Mouse (Mus musculus): ENCODE results near the gene Susd1. TPM values are rescaled to one million over a fixed set of nuclear protein-coding genes. Genes with fewer than 3 reads are reported as not detected.

The Susd1 gene
- polyA plus RNA-seq, 2 experiments: 5.8 to 18.1 TPM

GRCm38 (mm10) chr4:59439041-59439440 lies 608 bp upstream of the Susd1 start:
- Histone ChIP-seq H3K4me1 (replicated peaks; ENCODE audit: control insufficient read depth in 2 of 2, insufficient read depth in 2 of 2, low read length in 1 of 2) (peaks cover 39 to 53% of the 10 kb centered on the region in 2 experiments), H3K27me3 (ENCODE audit: control insufficient read depth, insufficient read depth, low read length) (no peaks in the 10 kb centered on the region), H3K9me3 (ENCODE audit: control insufficient read depth, low read length) (no peaks in the 10 kb centered on the region), H3K27ac (peak overlapping the region; percentile 69), H3K4me2 (ENCODE audit: low read depth) (peak overlapping the region; percentile 100), H3K36me3 (replicated peaks; ENCODE audit: control insufficient read depth, insufficient read depth, low read depth) (no peaks in the 10 kb centered on the region), H3K4me3 (ENCODE audit: insufficient read depth in 1 of 2, low read depth in 2 of 2, low read length in 2 of 2) (peak overlapping the region; percentile 65), H3K9ac (replicated peaks) (peak overlapping the region; percentile 82)
- TF ChIP-seq CTCF (IDR thresholded peaks at IDR 0.05; ENCODE audit: low read depth) (no peak), EP300 (IDR thresholded peaks at IDR 0.05; ENCODE audit: low read depth) (no peak)
- 5% methylated on average over 5 of the region's 5 CpGs for WGBS (ENCODE audit: insufficient replicate concordance)
- DNase-seq (ENCODE audit: low read depth in 3 of 3, low spot score in 3 of 3) (no peak), ATAC-seq (ENCODE audit: insufficient read depth) (no peak)

DNA sequence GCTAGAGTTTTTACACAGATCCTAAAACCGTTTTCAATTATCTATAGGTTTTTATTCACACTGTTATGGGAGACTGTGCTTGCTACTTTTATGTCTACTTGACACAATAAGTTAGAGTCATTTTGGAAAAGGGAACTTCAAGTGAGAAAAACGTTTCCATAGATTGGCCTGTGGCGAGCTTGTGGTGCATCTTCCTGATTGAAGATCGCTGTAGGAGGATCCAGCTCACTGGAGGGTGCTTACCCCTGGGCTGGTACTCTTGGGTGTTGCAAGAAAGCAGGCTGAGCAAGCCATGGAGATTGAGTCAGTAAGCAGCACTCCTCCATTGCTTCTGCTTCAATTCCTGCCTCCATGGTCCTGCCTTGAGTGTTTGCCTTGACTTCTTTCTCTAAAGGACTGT lies 2.5 kb downstream of the Susd1 start:
- Histone ChIP-seq H3K36me3 (replicated peaks; ENCODE audit: control insufficient read depth, insufficient read depth, low read depth) (no peaks in the 10 kb centered on the region), H3K9ac (replicated peaks) (no peak overlapping the region), H3K4me2 (ENCODE audit: low read depth) (no peak overlapping the region), H3K27me3 (ENCODE audit: control insufficient read depth, insufficient read depth, low read length) (no peaks in the 10 kb centered on the region), H3K9me3 (ENCODE audit: control insufficient read depth, low read length) (no peaks in the 10 kb centered on the region), H3K4me3 (ENCODE audit: insufficient read depth in 1 of 2, low read depth in 2 of 2, low read length in 2 of 2) (no peak overlapping the region), H3K27ac (no peak overlapping the region), H3K4me1 (replicated peaks; ENCODE audit: control insufficient read depth in 2 of 2, insufficient read depth in 2 of 2, low read length in 1 of 2) (peaks cover 42 to 65% of the 10 kb centered on the region in 2 experiments)
- ATAC-seq (ENCODE audit: insufficient read depth): no peak
- no peak for DNase-seq (ENCODE audit: low read depth in 3 of 3, low spot score in 3 of 3)
- TF ChIP-seq EP300 (IDR thresholded peaks at IDR 0.05; ENCODE audit: low read depth) (no peak), CTCF (IDR thresholded peaks at IDR 0.05; ENCODE audit: low read depth) (no peak)
- 50% methylated on average over 4 of the region's 4 CpGs for WGBS (ENCODE audit: insufficient replicate concordance)

DNA sequence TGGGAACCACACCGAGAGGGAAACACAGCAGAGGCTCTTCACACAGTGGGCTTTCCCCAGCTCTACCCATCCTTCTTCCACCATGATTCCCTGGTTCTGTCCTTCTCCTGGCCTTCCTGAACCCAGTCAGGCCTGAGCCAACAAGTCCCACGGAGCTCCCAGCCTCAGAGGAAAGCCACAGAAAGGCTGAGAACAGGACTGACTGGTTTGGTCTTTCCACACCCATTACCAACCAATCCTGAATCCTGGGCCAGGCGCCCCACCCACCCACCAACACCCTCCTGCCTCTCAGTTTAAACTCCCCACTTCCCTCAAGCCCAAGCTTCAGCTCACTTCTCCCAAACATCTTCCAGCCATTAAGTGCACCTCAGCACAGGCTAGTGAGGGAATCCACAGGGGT lies 4.4 kb downstream of the Susd1 start:
- Histone ChIP-seq H3K27ac (no peak overlapping the region), H3K36me3 (replicated peaks; ENCODE audit: control insufficient read depth, insufficient read depth, low read depth) (no peaks in the 10 kb centered on the region), H3K4me2 (ENCODE audit: low read depth) (no peak overlapping the region), H3K4me1 (replicated peaks; ENCODE audit: control insufficient read depth in 2 of 2, insufficient read depth in 2 of 2, low read length in 1 of 2) (peaks cover 23 to 56% of the 10 kb centered on the region in 2 experiments), H3K9ac (replicated peaks) (no peak overlapping the region), H3K27me3 (ENCODE audit: control insufficient read depth, insufficient read depth, low read length) (no peaks in the 10 kb centered on the region), H3K9me3 (ENCODE audit: control insufficient read depth, low read length) (no peaks in the 10 kb centered on the region), H3K4me3 (ENCODE audit: insufficient read depth in 1 of 2, low read depth in 2 of 2, low read length in 2 of 2) (no peak overlapping the region)
- WGBS (ENCODE audit: insufficient replicate concordance): 45% methylated on average over 3 of the region's 3 CpGs
- ATAC-seq (ENCODE audit: insufficient read depth) (no peak), DNase-seq (ENCODE audit: low read depth in 3 of 3, low spot score in 3 of 3) (no peak)
- no peak for TF ChIP-seq EP300 (IDR thresholded peaks at IDR 0.05; ENCODE audit: low read depth)
- no peak for TF ChIP-seq CTCF (IDR thresholded peaks at IDR 0.05; ENCODE audit: low read depth)

DNA sequence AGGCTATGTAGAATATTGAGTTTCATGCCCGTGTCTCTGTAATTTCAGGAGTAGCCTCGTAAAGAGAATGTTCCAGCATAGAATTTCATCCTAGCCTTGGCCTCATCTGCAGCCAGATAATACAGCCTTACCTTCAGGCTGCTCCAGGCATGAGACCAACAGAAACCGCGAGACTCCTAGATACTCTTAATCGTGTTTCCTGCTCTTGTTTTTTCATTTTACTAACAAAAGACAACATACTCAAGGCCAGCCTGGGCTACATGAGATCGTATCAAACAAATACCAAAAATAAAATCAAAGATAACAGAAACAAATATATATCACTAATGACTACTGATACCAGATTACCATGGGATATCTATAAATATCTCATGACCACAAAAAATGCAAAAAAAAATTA lies 9.3 kb downstream of the Susd1 start:
- H3K9ac ChIP-seq (replicated peaks): no peak overlapping the region
- WGBS (ENCODE audit: insufficient replicate concordance): 38% methylated on average over 6 of the region's 6 CpGs
- no peak for ATAC-seq (ENCODE audit: insufficient read depth)
- H3K9me3 ChIP-seq (ENCODE audit: control insufficient read depth, low read length): no peaks in the 10 kb centered on the region
- peaks cover 7 to 32% of the 10 kb centered on the region in 2 experiments for H3K4me1 ChIP-seq (replicated peaks; ENCODE audit: control insufficient read depth in 2 of 2, insufficient read depth in 2 of 2, low read length in 1 of 2)
- no peak overlapping the region for H3K27ac ChIP-seq
- H3K4me3 ChIP-seq (ENCODE audit: insufficient read depth in 1 of 2, low read depth in 2 of 2, low read length in 2 of 2): no peak overlapping the region
- no peak overlapping the region for H3K4me2 ChIP-seq (ENCODE audit: low read depth)
- H3K36me3 ChIP-seq (replicated peaks; ENCODE audit: control insufficient read depth, insufficient read depth, low read depth): no peaks in the 10 kb centered on the region
- no peak for DNase-seq (ENCODE audit: low read depth in 3 of 3, low spot score in 3 of 3)
- TF ChIP-seq EP300 (IDR thresholded peaks at IDR 0.05; ENCODE audit: low read depth) (no peak), CTCF (IDR thresholded peaks at IDR 0.05; ENCODE audit: low read depth) (no peak)
- H3K27me3 ChIP-seq (ENCODE audit: control insufficient read depth, insufficient read depth, low read length): no peaks in the 10 kb centered on the region

GRCm38 (mm10) chr4:59426429-59426828 lies 12.0 kb downstream of the Susd1 start:
- TF ChIP-seq EP300 (IDR thresholded peaks at IDR 0.05; ENCODE audit: low read depth) (no peak), CTCF (IDR thresholded peaks at IDR 0.05; ENCODE audit: low read depth) (no peak)
- Histone ChIP-seq H3K9ac (replicated peaks) (no peak overlapping the region), H3K9me3 (ENCODE audit: control insufficient read depth, low read length) (no peaks in the 10 kb centered on the region), H3K27me3 (ENCODE audit: control insufficient read depth, insufficient read depth, low read length) (no peaks in the 10 kb centered on the region), H3K4me2 (ENCODE audit: low read depth) (no peak overlapping the region), H3K4me3 (ENCODE audit: insufficient read depth in 1 of 2, low read depth in 2 of 2, low read length in 2 of 2) (no peak overlapping the region), H3K36me3 (replicated peaks; ENCODE audit: control insufficient read depth, insufficient read depth, low read depth) (no peaks in the 10 kb centered on the region), H3K27ac (no peak overlapping the region), H3K4me1 (replicated peaks; ENCODE audit: control insufficient read depth in 2 of 2, insufficient read depth in 2 of 2, low read length in 1 of 2) (peaks cover 1 to 15% of the 10 kb centered on the region in 2 experiments; a peak in 3 of 4 replicates)
- 71% methylated on average over 5 of the region's 5 CpGs for WGBS (ENCODE audit: insufficient replicate concordance)
- no peak for ATAC-seq (ENCODE audit: insufficient read depth)
- no peak for DNase-seq (ENCODE audit: low read depth in 3 of 3, low spot score in 3 of 3)

Measured in liver, embryonic 14.5 days (tissue).